Mouse (Mus musculus): ENCODE results near the gene Mbd4.

Mbd4 gene

DNA sequence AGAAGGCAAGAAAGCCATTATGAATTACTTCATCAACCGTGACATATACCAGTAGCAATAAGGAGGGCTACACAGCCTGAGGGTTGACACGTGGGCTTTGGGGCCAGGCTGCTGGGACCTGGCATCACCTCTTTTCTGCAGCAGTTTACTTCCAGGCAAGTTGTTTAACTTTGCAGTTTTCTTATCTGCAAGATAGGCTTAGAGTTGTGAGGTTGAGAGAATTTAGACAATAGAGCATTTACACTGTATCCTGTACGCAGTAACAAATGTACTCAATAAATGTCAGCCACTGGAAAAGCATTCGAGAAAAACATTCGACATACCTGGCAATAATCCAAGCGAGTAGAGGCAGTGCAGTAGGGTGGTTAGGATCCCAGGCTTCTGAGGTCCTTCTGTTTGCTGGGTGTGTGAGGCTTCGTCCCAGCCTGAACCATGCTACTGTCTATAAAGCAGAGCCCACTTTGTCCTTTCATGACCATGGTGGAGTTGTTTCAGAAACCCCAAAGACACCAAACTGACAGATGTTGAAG, 6.9 kb upstream of the Mbd4 start:
- DNase-seq (ENCODE audit: inconsistent age in 2 of 2, low spot score in 1 of 2): peak in 1 of 2 experiments; percentile 35

DNA sequence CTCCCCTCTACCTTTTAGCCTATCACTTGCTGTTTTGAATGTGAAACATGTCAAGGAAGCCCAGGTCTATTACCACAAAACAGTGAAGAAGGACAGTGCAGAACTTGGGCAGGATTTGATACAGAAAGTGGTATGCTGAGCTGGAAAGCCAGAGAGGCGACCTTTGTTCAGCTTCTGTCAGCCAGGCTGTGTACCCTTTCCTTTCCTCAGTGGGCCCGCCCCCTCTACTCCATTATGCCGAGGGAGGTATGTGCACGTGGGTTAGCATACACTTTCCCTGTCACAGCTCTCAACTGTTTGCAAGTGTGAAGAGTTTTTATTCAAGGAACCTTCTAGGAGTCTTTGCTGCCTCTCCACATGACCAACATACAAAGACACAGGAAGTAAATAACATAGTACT, 6.1 kb upstream of the Mbd4 start:
- no peak for DNase-seq (ENCODE audit: inconsistent age in 2 of 2, low spot score in 1 of 2)

DNA sequence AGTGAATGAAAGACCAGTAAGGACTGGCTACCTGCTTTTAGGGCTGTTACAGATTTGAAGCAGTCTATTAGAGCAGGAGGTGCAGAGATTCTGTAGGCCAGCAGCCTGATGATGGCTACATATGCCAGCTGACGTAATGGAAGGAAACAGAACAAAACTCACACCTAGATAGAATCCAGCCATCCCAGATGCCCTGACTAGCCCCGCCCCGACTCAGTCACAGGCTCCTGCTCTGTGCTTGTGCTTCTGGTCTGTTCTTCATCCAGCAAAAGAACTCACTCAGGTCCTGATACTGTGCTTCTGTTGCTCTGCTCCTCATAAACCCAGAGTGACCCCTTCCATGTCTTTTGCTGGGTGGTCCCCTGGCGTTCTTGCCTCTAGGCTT, 3.2 kb upstream of the Mbd4 start:
- DNase-seq (ENCODE audit: inconsistent age in 2 of 2, low spot score in 1 of 2): peak; percentile 55 to 64

DNA sequence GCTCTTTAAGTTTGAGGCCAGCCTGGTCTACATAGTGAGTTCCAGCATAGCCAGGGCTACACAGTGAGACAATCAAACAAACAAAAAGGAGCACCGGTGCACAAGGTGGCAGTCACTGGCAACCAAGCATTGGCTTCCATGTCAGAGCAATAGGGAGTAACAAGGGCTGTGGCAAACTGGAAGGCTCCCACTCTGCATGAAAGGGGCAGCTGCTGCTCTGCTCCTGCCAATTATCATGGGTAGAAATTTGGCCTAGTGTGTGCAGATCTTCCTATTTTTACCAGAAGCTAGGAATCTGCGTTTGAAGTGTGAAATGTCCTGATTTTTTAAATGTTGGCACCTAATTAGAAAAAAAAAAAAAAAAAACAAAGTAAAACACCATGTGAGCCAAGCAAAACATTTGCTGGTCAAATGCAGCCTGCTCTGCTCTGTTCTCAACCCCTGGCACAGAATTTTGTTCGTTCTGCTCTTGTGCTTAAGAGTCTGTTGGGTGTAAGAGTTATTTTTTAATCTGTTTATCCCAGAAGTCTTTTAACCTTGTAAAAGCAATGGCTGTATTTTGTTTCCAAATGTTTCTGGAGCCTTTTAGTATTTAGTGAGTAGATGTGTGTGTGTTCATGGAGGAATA, 2.7 kb upstream of the Mbd4 start:
- no peak for DNase-seq (ENCODE audit: inconsistent age in 2 of 2, low spot score in 1 of 2)

DNA sequence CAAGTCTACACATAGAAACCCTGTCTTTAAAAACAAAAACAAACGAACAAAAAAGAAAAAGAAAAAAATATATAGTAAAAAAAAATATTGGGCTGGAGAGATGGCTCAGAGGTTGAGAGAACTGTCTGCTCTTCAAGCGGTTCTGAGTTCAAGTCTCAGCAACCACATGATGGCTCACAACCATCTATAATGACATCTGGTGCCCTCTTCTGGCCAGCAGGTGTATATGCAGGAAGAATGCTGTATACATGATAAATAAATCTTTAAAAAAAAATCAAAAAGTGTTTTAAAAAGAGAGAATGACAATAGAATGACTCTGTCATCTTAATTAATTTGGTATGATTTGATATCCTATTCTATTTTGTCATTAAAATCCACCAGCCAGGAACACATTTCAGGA, 1.3 kb upstream of the Mbd4 start:
- DNase-seq (ENCODE audit: inconsistent age in 2 of 2, low spot score in 1 of 2): peak in 1 of 2 experiments; percentile 57

DNA sequence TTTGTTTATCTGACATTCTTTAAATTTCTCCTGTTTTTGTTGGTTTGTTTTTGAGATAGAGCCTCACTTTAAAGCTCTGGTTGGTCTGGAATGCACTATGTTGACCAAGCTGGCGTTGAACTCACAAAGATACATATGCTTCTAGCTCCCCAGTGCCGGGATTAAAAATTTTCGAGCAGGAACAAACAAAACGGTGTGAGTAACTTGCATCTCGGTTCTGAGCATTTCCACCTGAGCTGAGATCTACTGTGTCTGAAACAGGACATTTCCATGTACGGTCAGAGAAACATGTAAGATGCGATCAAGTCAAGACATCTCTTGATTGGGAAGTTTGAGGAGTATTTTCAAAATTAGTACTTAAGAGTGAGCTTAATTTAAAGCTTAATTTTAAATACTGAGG, 814 bp upstream of the Mbd4 start:
- no peak for DNase-seq (ENCODE audit: inconsistent age in 2 of 2, low spot score in 1 of 2)

DNA sequence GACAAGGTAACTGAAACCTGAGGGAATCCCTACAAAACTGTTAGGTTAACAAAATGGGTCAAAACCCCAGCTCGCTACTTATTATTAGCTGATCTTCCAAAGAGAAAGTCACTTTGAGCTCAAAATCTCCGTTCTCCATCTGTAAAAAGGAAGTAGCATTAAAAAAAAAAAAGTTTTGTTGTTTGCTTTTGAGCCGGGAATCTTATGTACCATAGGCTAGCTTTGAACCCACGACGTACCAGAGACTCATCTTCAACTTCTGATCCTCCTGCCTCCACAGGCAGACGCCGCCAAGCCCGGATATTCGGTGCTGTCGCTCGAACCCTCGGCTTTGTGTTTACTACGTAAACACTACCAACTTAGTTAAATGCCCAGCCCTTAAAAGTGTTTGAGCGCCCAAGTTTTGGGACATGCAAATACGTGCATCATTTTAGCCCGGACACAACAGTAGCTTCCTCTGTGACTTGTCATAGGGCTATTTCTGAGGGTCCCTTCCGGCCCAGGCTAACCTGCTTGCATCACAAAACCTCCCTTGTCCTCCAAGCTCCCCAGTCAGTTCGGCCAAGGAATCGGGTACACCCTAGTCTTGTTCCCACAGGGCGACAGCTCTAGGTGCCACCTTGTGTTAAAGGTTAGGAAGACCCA, 603 bp downstream of the Mbd4 start:
- no peak for DNase-seq (ENCODE audit: inconsistent age in 2 of 2, low spot score in 1 of 2)

DNA sequence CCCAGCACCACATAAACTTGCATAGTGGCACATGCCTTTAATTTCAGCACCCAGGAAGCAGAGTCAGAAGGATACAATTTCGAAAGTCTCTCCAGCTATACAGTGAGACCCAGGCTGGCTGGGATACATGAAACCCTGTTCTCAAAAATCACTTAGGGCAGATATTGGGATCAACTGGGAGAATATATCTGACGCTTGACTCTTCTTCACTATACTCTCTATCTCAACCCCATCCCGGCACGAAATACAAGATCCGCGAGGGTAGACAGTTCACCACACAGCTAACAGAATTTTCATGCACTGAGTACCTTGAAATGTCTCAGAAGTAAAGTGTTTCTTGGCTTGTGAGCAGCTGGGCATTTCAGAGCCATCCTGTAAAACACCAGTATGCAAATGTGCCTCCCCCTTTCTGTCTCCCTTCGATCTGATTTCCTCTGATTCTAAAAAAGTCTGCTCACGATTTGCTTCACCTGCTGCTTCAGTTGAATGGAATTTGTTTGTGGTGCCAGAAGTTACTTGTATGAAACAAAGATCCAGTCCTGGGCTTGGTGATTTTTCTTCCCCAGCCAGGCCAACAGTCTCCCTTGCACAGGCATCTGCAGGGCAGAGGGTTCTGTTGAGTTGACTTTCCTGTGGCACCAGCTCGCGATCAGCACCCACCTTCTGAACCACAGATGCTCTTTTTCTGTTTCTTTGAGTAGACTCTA, 4.4 kb downstream of the Mbd4 start:
- no peak for DNase-seq (ENCODE audit: inconsistent age in 2 of 2, low spot score in 1 of 2)

DNA sequence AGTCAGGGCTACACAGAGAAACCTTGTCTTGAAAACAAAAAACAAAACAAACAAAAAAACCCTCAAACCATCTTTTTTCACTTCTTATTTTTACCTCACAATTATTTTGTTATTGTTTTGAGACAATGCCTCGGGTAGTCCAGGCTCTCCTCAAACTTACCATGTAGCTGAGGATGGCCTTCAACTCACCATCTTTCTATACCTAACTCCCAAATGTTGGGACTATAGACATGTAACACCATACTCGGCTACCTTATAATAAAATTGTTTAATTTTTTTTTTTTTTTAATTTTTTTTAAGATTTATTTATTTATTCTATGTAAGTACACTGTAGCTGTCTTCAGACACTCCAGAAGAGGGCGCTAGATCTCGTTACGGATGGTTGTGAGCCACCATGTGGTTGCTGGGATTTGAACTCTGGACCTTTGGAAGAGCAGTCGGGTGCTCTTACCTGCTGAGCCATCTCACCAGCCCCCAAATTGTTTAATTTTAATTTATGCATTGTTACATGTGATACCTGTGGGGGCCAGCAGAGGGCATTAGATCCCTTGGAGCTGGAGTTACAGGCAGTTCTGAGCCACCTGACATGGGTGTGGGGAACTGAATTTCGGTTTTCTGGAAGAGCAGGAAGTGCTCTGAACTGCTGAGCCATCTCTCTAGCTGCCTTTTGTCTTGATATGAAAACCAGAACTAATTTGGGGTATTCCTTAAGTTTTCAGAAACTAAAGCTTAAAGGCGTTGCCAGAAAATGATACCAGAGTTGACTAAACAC, 6.3 kb downstream of the Mbd4 start:
- DNase-seq (ENCODE audit: inconsistent age in 2 of 2, low spot score in 1 of 2): peak; percentile 49 to 82

DNA sequence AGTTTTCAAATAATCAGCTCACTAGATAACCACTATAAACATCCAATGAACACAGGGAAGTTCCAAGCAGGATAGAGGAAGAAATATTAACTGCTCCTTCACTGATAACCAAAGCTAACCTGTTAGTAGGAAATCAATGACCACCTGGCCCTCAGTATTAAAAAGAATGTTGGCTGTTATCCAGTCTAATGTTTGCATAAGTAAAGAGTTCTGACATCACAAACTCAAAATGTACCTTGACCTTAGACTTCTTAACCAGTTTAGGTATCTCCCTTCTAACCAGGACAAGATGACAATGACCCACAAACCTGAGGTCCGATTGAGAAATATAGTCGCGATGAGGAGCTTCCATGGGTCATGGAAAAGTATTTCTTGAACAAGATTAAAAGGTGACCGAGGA, 8.2 kb downstream of the Mbd4 start:
- DNase-seq (ENCODE audit: inconsistent age in 2 of 2, low spot score in 1 of 2): no peak

DNA sequence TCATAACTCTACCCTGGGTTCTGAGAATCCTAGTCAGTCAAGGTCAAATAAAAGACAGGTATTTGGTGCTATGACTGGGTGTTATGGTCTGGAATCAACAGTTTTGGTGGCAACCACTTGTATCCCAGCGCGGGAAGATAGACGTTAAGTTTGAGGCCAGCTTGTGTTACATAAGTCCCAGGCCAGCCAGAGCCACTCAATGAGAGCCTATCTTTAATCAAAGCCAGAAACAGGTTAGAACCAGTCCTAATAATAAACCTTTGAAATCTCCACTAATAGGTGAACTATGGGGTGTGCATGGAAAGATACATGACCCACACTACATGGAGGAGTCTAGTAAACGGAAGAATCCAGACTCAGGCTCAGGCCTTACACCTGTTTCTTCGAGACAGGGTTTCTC, 14.4 kb downstream of the Mbd4 start:
- DNase-seq (ENCODE audit: inconsistent age in 2 of 2, low spot score in 1 of 2): no peak

DNA sequence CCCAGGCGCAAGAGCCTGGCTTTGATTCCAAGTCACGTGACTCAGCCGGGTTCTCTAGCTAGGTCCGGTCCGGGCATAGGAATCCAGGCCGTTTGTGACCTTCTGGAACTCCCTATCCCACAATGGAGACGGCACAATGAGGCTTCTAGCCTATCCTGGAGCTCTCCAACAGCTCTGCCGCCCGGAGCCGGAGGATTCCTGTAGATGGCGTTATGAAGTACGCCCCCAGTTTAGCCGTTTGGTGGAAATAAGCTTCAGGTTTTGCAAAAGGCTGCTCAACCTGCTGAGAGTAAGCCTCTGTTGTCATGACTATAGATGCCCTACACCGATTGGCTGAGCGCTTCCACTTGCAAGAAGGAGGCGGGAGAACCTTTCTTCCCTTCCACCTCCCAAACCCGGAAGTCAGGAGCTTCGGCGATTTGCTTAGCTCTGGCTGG, 15.0 kb downstream of the Mbd4 start, which contains the start of gene Efcab12:
Efcab12 (minus strand) TSS at position 252 of the 437 bp plus-strand sequence.
- peak; percentile 77 to 91 for DNase-seq (ENCODE audit: inconsistent age in 2 of 2, low spot score in 1 of 2)

DNA sequence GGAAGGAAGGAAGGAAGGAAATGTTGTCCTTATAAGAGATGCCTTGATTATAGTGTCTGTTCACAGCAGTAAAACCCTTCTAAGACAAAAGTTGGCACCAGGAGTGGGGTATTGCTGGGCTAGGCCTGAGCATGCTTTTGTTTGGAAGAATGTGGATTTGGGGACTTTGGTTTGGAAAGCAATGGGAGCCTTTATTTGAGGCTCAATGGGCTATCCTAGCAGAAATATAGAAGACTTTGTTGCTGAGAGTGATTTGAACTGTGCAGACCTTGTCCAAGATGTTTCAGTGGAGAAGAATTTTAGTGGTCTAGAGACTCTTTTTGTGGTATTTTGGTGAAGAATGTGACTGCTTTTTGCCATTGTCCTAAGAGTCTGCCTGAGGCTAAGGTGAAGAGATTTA, 19.3 kb downstream of the Mbd4 start:
- no peak for DNase-seq (ENCODE audit: inconsistent age in 2 of 2, low spot score in 1 of 2)

DNA sequence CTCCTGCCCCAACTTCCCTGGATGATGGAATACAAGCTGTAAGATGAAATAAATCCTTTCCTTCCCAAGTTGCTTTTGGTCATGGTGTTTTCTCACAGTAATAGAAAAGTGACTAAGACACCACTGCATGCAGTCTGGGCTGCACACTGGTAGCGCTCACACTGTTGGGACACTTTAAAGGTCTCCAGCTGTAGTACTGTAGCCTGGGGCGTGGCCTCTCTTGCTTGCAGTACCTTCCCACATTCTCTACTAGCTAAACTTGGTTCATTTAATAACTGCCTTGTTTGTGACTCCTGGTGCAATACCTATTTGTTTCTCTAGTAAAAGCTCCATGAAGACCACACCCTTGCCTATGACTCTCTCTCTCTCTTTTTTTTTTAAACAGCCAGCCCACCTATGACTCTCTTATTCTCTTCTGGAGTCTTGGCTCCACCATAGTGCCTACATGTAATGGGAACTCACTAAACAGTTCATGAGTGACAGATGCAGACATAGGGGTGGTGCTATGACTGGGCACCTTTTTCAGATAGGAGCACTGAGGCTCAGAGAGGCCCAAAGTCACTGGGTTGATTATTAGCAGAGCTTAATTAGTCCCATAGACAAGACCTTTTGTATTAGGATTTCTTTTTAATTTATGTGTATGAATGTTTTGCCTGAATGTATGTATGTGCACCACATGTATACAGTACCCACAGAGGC, 20.9 kb downstream of the Mbd4 start:
- no peak for DNase-seq (ENCODE audit: inconsistent age in 2 of 2, low spot score in 1 of 2)

DNA sequence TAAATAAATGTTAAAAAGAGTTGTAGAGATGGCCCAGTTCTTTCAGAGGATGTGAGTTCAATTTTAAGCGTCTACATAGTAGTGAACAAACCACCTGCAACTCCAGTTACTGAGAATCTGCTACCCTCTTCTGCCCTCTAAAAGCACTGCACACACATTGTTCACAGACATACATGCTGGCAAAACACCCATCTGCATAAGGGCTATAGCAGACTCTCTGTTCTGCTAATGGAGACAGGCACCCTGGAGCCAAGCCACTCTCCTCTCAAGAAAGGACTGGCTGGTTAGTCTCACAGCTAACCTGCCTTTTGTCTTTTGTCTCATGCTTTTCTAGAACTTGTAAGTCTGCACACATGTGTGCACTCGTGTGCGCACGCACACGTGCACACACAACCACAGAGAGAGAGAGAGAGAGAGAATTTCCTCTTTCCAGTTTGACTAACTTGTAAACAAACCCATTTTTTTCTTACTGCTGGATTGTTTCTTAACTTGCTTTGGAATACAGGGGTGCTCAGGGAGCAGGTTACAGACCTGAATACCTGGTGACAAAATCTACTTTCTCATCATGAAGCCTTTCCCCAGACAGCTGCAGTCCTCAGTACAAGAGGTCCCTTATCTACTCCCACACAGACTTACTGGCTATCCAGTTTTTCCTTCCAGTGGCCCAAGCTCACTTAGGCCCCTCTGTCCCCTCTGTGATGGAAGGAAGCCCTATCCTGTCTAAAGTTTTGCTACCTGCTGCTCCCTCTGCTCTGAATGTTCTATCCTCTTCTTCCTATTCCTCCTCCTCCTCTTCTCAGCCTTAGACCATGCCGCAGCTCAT, 22.2 kb downstream of the Mbd4 start:
- DNase-seq (ENCODE audit: inconsistent age in 2 of 2, low spot score in 1 of 2): no peak

DNA sequence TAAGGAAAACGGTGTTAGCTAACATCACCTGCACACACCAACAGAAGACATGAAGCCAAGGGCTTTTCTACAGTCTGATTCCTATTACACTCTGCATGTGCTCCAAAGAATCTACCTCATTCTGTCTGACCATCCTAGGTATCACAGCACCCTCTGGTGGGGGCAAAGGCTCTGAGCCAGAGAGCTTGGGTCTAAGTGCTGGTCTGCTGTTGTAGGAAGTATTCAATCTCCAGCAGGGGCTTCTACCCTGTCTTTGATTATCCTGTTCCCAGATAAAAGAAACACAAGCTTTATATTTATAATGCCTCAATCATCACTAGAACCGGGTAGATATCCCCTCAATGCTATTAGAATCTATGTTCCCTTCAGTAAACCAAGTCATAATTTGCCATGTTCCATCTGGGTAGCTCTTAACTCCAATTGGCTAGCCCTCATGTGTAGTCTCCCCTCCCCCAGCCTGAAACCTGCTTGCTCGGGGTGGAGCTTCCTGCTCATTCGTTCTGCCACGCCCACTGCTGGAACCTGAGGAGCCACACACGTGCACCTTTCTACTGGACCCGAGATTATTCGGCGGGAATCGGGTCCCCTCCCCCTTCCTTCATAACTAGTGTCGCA, 29.2 kb downstream of the Mbd4 start:
- DNase-seq (ENCODE audit: inconsistent age in 2 of 2, low spot score in 1 of 2): peak; percentile 54 to 84

DNA sequence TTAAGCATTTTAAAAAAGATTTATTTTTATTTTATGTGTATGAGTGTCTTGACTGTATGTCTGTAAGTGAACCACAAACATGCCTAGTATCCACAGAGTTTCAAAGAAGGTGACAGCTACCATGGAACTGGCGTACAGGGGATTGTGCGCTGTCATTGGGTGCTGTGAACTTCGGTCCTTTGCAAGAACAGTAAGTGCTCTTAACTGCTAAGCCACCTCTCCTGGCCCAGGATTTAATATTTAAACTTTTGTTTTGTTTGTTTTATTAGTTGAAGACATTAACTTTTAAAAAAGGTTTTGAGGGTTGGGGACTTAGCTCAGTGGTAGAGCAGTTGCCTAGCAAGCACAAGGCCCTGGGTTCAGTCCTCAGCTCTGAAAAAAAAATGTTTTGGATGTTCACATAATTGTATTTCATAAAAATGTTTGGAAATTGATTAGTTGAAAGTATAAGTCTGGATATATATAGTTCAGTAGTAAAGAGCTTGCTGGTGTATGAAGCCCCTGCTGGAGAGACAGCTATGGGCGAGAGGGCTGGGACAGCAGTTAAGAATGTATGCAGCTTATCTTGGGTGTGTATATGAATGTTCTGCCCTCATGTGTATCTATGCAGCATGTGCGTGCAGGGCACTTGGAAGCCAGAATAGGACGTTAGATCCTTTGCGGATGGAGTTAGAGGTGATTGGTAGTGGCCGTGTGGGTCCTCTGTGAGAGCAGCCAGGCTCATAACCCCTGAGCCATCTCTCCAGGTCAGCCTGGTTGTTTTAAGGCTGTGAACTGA, 31.8 kb downstream of the Mbd4 start:
- no peak for DNase-seq (ENCODE audit: inconsistent age in 2 of 2, low spot score in 1 of 2)

DNA sequence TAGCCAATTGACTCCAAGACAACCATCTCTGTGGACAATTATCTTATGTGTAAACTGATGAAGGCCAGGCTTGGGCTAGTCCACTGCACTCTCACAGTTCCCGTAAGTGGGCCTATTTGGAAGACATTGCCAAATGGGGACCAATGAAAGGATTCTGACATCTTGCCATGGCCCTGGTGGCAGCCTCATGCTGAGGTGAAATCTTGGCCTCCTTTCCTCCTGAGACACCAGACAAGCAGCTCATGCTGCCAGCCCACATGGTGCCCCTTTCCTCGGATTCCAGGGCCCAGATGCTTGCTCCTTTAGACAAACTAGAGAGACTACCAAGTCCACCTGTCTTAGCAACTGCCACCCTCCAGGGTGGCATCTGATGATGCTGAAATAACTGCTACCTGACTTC, 35.0 kb downstream of the Mbd4 start:
- DNase-seq (ENCODE audit: inconsistent age in 2 of 2, low spot score in 1 of 2): no peak

DNA sequence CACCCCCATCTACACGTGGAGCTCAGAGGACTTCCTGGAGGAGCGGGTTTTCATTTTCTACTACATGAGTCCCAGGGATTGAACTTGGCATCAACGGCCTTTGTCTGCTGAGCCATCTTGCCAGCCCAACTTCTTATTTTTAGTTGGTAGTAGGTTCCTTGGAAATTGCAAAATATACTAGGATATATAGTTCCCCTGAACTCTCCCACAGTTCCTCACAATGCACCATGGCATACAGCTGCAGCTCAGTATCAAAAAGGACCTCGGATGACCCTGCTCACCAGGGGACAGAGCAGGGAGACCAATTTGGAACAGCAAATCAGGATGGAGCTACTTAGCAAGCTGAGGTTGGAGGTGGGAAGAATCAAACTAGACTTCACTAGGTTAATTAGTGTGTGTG, 38.1 kb downstream of the Mbd4 start:
- DNase-seq (ENCODE audit: inconsistent age in 2 of 2, low spot score in 1 of 2): no peak
